Mouse (Mus musculus) hindbrain, embryonic 10.5 days (tissue): ENCODE results near the gene 5730596B20Rik. TPM values are rescaled to one million over a fixed set of nuclear protein-coding genes. Genes with fewer than 3 reads are reported as not detected.

Experiments used
- DNase-seq: peaks from one replicate; pipeline ENCODE4 v3.0.0-alpha.2; 2017; ENCODE audit warnings: low spot score
- H3K27ac ChIP-seq: fragments of 300-500 bp; sonication (generic); 2 replicates; pipeline ENCODE4 v1.5.1; 2016; ENCODE audit warnings: mild to moderate bottlenecking, moderate library complexity
- H3K27me3 ChIP-seq: fragments of 300-500 bp; sonication (generic); 2 replicates; pipeline ENCODE4 v1.6.1; 2016; ENCODE audit warnings: mild to moderate bottlenecking; ENCODE audit not compliant: poor library complexity, insufficient read depth, severe bottlenecking
- H3K36me3 ChIP-seq: fragments of 300-500 bp; sonication (generic); 2 replicates; pipeline ENCODE4 v1.6.1; 2016; ENCODE audit warnings: mild to moderate bottlenecking, moderate library complexity
- H3K4me1 ChIP-seq: fragments of 300-500 bp; sonication (generic); replicated peaks from 2 replicates; pipeline ENCODE4 v1.6.1; 2016; ENCODE audit warnings: mild to moderate bottlenecking
- H3K4me3 ChIP-seq: fragments of 300-500 bp; sonication (generic); 2 replicates; pipeline ENCODE4 v1.5.1; 2016; ENCODE audit warnings: mild to moderate bottlenecking, moderate library complexity
- H3K9me3 ChIP-seq: fragments of 300-500 bp; sonication (generic); 2 replicates; pipeline ENCODE4 v1.6.1; 2016; ENCODE audit warnings: mild to moderate bottlenecking, moderate library complexity
- WGBS: fragments of 180-500 bp; shearing (Covaris S2); methylation state at CpG from one replicate; pipeline ENCODE4 v1.1.7; 2016; 5-methylcytosine and 5-hydroxymethylcytosine counted together
- polyA plus RNA-seq: library from polyadenylated mRNA; unstranded; fragments of >200 nt; fragmentation: Nextera tagmentation; extraction: Ambion mirVana; gene quantifications from 2 replicates; pipeline ENCODE4 v1.2.1, GENCODE M21; 2016

5730596B20Rik gene
- polyA plus RNA-seq, 1 experiment from 2014 or later: 3.6 TPM

- Histone ChIP-seq H3K27ac (no peak overlapping the region), H3K27me3 (peaks cover 100% of the 10 kb centered on the region), H3K36me3 (no peaks in the 10 kb centered on the region), H3K4me3 (peak overlapping the region; percentile 45), H3K9me3 (no peaks in the 10 kb centered on the region), H3K4me1 (peaks cover 20% of the 10 kb centered on the region)
- WGBS: 2% methylated on average over 60 of the region's 60 CpGs
- DNase-seq: peak; percentile 68
Observed at GRCm38 (mm10) chr6:52216691-52217458, 39.6 kb downstream of the 5730596B20Rik start.

- H3K36me3 ChIP-seq: no peaks in the 10 kb centered on the region
- H3K27me3 ChIP-seq: peaks cover 100% of the 10 kb centered on the region
- H3K4me3 ChIP-seq: peak overlapping the region; percentile 45
- peaks cover 22% of the 10 kb centered on the region for H3K4me1 ChIP-seq
- no peaks in the 10 kb centered on the region for H3K9me3 ChIP-seq
- under 1% methylated on average over 25 of the region's 25 CpGs for WGBS
- peak; percentile 77 for DNase-seq
- no peak overlapping the region for H3K27ac ChIP-seq
Observed at GRCm38 (mm10) chr6:52217459-52217768, 40.1 kb downstream of the 5730596B20Rik start.

- WGBS: 4% methylated on average over 23 of the region's 23 CpGs
- Histone ChIP-seq H3K9me3 (no peaks in the 10 kb centered on the region), H3K36me3 (no peaks in the 10 kb centered on the region), H3K4me1 (peaks cover 22% of the 10 kb centered on the region), H3K4me3 (peak overlapping the region; percentile 45; the same call in 1 of the 2 replicates), H3K27ac (no peak overlapping the region), H3K27me3 (peaks cover 100% of the 10 kb centered on the region)
- no peak for DNase-seq
Observed at GRCm38 (mm10) chr6:52217895-52218642, 40.8 kb downstream of the 5730596B20Rik start.

GRCm38 (mm10) chr6:52218643-52219215, 41.4 kb downstream of the 5730596B20Rik start:
- no peak for DNase-seq
- 11% methylated on average over 14 of the region's 14 CpGs for WGBS
- H3K4me3 ChIP-seq: no peak overlapping the region

GRCm38 (mm10) chr6:52219234-52219942, 42.1 kb downstream of the 5730596B20Rik start:
- peaks cover 22% of the 10 kb centered on the region for H3K4me1 ChIP-seq
- no peak overlapping the region for H3K4me3 ChIP-seq
- WGBS: 21% methylated on average over 9 of the region's 9 CpGs
- no peak for DNase-seq
- H3K36me3 ChIP-seq: no peaks in the 10 kb centered on the region
- H3K27me3 ChIP-seq: peaks cover 100% of the 10 kb centered on the region
- H3K27ac ChIP-seq: no peak overlapping the region
- no peaks in the 10 kb centered on the region for H3K9me3 ChIP-seq

More at GRCm38 (mm10) chr6:52218643-52219215, 41.4 kb downstream of the 5730596B20Rik start:
- Histone ChIP-seq H3K36me3 (no peaks in the 10 kb centered on the region), H3K4me1 (peaks cover 22% of the 10 kb centered on the region), H3K9me3 (no peaks in the 10 kb centered on the region), H3K27ac (no peak overlapping the region), H3K27me3 (peaks cover 100% of the 10 kb centered on the region)

- 11% methylated on average over 32 of the region's 32 CpGs for WGBS
- DNase-seq: peak; percentile 67
- Histone ChIP-seq H3K4me3 (no peak overlapping the region), H3K27ac (no peak overlapping the region), H3K27me3 (peaks cover 100% of the 10 kb centered on the region), H3K4me1 (peaks cover 22% of the 10 kb centered on the region), H3K9me3 (no peaks in the 10 kb centered on the region), H3K36me3 (no peaks in the 10 kb centered on the region)
Observed at GRCm38 (mm10) chr6:52220003-52220864, 42.9 kb downstream of the 5730596B20Rik start.

- Histone ChIP-seq H3K27ac (no peak overlapping the region), H3K4me3 (peak overlapping the region; percentile 53), H3K36me3 (no peaks in the 10 kb centered on the region), H3K4me1 (peaks cover 25% of the 10 kb centered on the region), H3K9me3 (no peaks in the 10 kb centered on the region), H3K27me3 (peaks cover 100% of the 10 kb centered on the region)
- 7% methylated on average over 12 of the region's 12 CpGs for WGBS
- no peak for DNase-seq
Observed at GRCm38 (mm10) chr6:52220865-52221310, 43.6 kb downstream of the 5730596B20Rik start.

- no peaks in the 10 kb centered on the region for H3K9me3 ChIP-seq
- H3K4me1 ChIP-seq: peaks cover 26% of the 10 kb centered on the region
- H3K4me3 ChIP-seq: peak within 1 kb of the TSS; percentile 53
- H3K36me3 ChIP-seq: no peaks in the 10 kb centered on the region
- H3K27me3 ChIP-seq: peaks cover 100% of the 10 kb centered on the region
- WGBS: 1% methylated on average over 46 of the region's 46 CpGs
- no peak within 1 kb of the TSS for H3K27ac ChIP-seq
- DNase-seq: peak; percentile 90
Observed at GRCm38 (mm10) chr6:52221337-52221992, 44.2 kb downstream of the 5730596B20Rik start, which contains the start of gene Hoxa7. TSS of gene Hoxa7 (minus strand) at chr6:52221854.

GRCm38 (mm10) chr6:52221993-52222685, 44.8 kb downstream of the 5730596B20Rik start:
- H3K4me1 ChIP-seq: peaks cover 22% of the 10 kb centered on the region
- no peak overlapping the region for H3K27ac ChIP-seq
- H3K4me3 ChIP-seq: peak overlapping the region; percentile 53
- H3K36me3 ChIP-seq: no peaks in the 10 kb centered on the region
- no peak for DNase-seq
- H3K9me3 ChIP-seq: no peaks in the 10 kb centered on the region
- WGBS: 7% methylated on average over 21 of the region's 21 CpGs
- H3K27me3 ChIP-seq: peaks cover 100% of the 10 kb centered on the region

- no peak for DNase-seq
- H3K9me3 ChIP-seq: no peaks in the 10 kb centered on the region
- peaks cover 16% of the 10 kb centered on the region for H3K4me1 ChIP-seq
- H3K36me3 ChIP-seq: no peaks in the 10 kb centered on the region
- H3K4me3 ChIP-seq: no peak overlapping the region
- peaks cover 100% of the 10 kb centered on the region for H3K27me3 ChIP-seq
- H3K27ac ChIP-seq: no peak overlapping the region
- 8% methylated on average over 13 of the region's 13 CpGs for WGBS
Observed at GRCm38 (mm10) chr6:52222729-52223128, 45.4 kb downstream of the 5730596B20Rik start.
